Mouse (Mus musculus): Measurements from ENCODE around the gene Lexm. TPM values are rescaled to one million over a fixed set of nuclear protein-coding genes. Genes with fewer than 3 reads are reported as not detected.

The Lexm gene
- not detected in 2 replicates for polyA plus RNA-seq (2014; fragmentation: Nextera tagmentation; extraction: Ambion mirVana)

DNA sequence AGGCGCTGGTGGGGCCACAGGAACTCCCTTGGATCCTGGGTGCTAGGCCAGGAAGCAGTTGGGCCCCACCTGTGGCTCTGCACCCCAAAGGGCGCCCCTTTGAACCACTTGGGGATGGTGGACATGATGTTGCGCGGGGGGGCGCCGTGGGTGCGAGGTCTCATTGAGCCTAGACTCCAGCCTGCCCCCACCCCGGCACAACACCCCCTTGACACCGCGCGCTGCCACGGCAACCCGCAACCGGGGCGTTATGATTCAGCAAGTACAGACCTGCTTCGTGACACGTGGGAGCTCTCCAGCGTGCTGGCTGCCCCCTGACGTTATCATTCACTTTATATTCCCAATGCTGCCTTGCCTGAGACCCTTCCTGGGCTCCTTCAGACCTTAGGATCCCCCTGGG, at the start of gene Lexm:
Gene Lexm (minus strand): TSS at position 186 of the 400 bp plus-strand sequence.
- WGBS = 1% methylated on average over 19 of the region's 19 CpGs

DNA sequence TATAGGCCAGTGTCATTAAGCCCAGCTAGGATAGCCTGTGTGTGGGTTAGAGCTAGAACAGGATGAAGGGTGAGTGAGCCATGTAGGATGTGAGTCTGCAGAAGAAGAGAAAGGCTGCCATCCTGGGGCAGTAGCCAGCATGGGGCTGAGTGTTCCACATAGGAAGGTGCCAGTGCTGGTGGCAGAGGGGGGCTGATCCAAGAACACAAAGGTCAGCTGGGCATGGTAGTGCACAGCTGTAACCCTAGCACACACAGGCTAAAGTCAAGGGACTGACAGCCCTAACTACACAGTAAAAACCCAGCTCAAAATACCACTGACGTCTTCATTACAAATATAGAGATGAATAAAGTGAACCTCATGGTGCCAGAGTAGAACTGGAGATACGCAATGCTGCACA, 49.5 kb upstream of the Lexm start:
- peaks cover 99% of the 10 kb centered on the region for H3K36me3 ChIP-seq (replicated peaks; ENCODE audit: control insufficient read depth, insufficient read depth)
- no peaks in the 10 kb centered on the region for H3K4me1 ChIP-seq (replicated peaks; ENCODE audit: control insufficient read depth, insufficient read depth, low read length)
- no peak overlapping the region for H3K27ac ChIP-seq
- ATAC-seq (ENCODE audit: low FRiP score) (no peak), DNase-seq (ENCODE audit: low spot score) (no peak)
- H3K4me2 ChIP-seq (replicated peaks) = no peak overlapping the region
- 94% methylated on average over 2 of the region's 2 CpGs for WGBS
- no peak overlapping the region for H3K9ac ChIP-seq
- H3K27me3 ChIP-seq (ENCODE audit: control insufficient read depth, insufficient read depth, low read length) = no peaks in the 10 kb centered on the region
- no peaks in the 10 kb centered on the region for H3K9me3 ChIP-seq (ENCODE audit: control insufficient read depth, low read length)
- H3K4me3 ChIP-seq (replicated peaks; ENCODE audit: low read length) = no peak overlapping the region

More for the DNA sequence above, at the start of gene Lexm:
- 0 out of 2 replicates have a peak within 1 kb of the TSS, but pooled peaks have one; percentile 9 for H3K4me3 ChIP-seq (replicated peaks; ENCODE audit: low read length)
- H3K27me3 ChIP-seq (ENCODE audit: control insufficient read depth, insufficient read depth, low read length) = peaks cover 8% of the 10 kb centered on the region
- DNase-seq (ENCODE audit: low spot score) = no peak
- H3K9ac ChIP-seq = no peak within 1 kb of the TSS
- H3K4me2 ChIP-seq (replicated peaks) = peak within 1 kb of the TSS; percentile 49
- no peak within 1 kb of the TSS for H3K27ac ChIP-seq
- no peaks in the 10 kb centered on the region for H3K9me3 ChIP-seq (ENCODE audit: control insufficient read depth, low read length)
- peaks cover 5% of the 10 kb centered on the region; the same call in 1 of the 2 replicates for H3K4me1 ChIP-seq (replicated peaks; ENCODE audit: control insufficient read depth, insufficient read depth, low read length)
- no peak for ATAC-seq (ENCODE audit: low FRiP score)
- no peaks in the 10 kb centered on the region for H3K36me3 ChIP-seq (replicated peaks; ENCODE audit: control insufficient read depth, insufficient read depth)

DNA sequence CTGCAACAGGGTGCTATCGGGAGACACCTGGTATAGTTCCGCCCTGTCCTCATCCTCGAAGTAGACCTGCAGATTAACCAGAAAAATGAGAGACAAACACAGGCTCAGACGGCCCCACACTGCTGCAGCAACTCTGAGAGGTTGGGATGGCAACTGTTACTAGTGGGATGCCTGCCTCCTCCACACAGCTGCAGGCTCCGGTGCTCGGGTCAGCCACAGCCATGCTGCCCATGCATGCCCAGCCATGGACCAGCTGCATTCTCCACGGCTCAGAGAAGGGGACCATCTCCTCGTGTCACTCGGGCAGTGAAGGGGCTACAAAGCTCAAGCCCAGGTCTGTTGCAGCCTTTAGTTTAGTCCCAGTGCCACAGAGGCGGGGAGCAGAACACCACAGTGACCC, 48.6 kb upstream of the Lexm start:
- Histone ChIP-seq H3K4me2 (replicated peaks) (no peak overlapping the region), H3K4me3 (replicated peaks; ENCODE audit: low read length) (no peak overlapping the region), H3K27me3 (ENCODE audit: control insufficient read depth, insufficient read depth, low read length) (no peaks in the 10 kb centered on the region), H3K27ac (no peak overlapping the region), H3K4me1 (replicated peaks; ENCODE audit: control insufficient read depth, insufficient read depth, low read length) (no peaks in the 10 kb centered on the region), H3K36me3 (replicated peaks; ENCODE audit: control insufficient read depth, insufficient read depth) (peaks cover 99% of the 10 kb centered on the region), H3K9me3 (ENCODE audit: control insufficient read depth, low read length) (no peaks in the 10 kb centered on the region), H3K9ac (no peak overlapping the region)
- ATAC-seq (ENCODE audit: low FRiP score) = no peak
- no peak for DNase-seq (ENCODE audit: low spot score)
- 94% methylated on average over 10 of the region's 10 CpGs for WGBS

DNA sequence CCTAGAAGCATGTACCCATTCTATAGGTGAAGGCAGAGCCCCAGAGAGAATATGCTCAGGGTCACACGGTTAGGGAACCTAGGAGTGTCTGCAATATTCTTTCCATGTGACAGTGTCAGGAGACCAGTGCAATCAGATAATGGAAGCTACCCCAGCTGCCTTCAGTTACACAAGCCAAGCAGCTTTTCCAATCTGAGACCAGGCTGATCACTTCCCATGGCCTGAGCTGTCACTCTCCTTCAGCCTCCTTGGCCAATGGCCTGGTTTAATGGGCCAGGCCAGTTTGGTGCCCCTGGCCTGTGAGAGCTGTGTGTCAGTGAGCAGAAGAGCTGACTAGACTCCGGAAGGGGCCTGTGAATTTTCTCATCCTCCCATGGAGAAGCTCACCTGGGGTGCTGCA, 48.2 kb upstream of the Lexm start:
- Histone ChIP-seq H3K4me3 (replicated peaks; ENCODE audit: low read length) (no peak overlapping the region), H3K9ac (no peak overlapping the region), H3K4me1 (replicated peaks; ENCODE audit: control insufficient read depth, insufficient read depth, low read length) (no peaks in the 10 kb centered on the region), H3K9me3 (ENCODE audit: control insufficient read depth, low read length) (no peaks in the 10 kb centered on the region), H3K27ac (no peak overlapping the region), H3K4me2 (replicated peaks) (no peak overlapping the region), H3K27me3 (ENCODE audit: control insufficient read depth, insufficient read depth, low read length) (no peaks in the 10 kb centered on the region), H3K36me3 (replicated peaks; ENCODE audit: control insufficient read depth, insufficient read depth) (peaks cover 99% of the 10 kb centered on the region)
- ATAC-seq (ENCODE audit: low FRiP score) (no peak), DNase-seq (ENCODE audit: low spot score) (no peak)
- 98% methylated on average over 2 of the region's 2 CpGs for WGBS

DNA sequence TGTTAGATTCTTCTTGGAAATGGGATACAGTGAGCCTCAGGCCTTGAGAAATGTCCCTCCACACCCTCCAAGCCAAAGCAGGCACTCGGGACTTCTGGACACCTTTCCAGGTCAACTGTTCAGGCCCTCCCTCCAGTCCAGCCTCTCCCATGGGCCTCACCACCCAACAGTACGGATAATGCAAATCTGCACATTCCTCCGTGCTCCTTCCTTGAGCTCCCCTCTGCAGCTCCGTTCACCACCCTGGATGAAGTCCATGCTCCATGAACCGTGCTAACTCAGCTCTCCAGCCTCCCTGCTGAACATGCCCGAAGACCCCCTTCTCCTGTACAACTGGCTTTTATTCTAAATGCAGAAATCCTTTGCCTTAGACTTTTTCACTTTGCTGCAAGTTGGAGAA, 47.7 kb upstream of the Lexm start:
- Histone ChIP-seq H3K27me3 (ENCODE audit: control insufficient read depth, insufficient read depth, low read length) (no peaks in the 10 kb centered on the region), H3K4me3 (replicated peaks; ENCODE audit: low read length) (no peak overlapping the region), H3K9me3 (ENCODE audit: control insufficient read depth, low read length) (no peaks in the 10 kb centered on the region), H3K27ac (no peak overlapping the region), H3K4me2 (replicated peaks) (no peak overlapping the region), H3K4me1 (replicated peaks; ENCODE audit: control insufficient read depth, insufficient read depth, low read length) (no peaks in the 10 kb centered on the region), H3K36me3 (replicated peaks; ENCODE audit: control insufficient read depth, insufficient read depth) (peaks cover 99% of the 10 kb centered on the region), H3K9ac (no peak overlapping the region)
- DNase-seq (ENCODE audit: low spot score) (no peak), ATAC-seq (ENCODE audit: low FRiP score) (no peak)
- WGBS = 91% methylated on average over 6 of the region's 6 CpGs

DNA sequence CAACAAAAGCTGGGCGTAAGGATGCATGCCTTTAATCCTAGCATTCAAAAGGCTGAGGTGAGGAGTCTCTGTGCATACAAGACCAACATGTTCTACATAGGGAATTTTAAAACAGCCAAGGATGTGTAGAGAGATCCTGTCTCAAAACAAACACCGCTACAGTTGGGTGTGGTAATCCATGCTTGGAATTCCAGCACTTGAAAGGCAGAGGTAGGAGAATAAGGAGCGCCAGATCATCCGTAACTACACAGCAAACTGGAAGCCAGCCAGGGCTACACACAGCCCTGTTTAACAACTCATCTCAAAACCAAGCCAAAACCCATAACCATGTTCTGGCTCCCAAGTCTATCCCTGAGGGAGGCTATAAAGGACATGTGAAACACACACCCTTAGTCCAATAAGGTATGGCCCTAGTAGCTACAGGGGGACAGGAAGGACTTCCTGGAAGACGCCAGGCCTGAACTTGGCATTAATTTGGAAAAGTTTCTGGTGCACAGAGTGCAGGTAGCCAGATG, 47.0 kb upstream of the Lexm start:
- Histone ChIP-seq H3K4me1 (replicated peaks; ENCODE audit: control insufficient read depth, insufficient read depth, low read length) (no peaks in the 10 kb centered on the region), H3K9me3 (ENCODE audit: control insufficient read depth, low read length) (no peaks in the 10 kb centered on the region), H3K36me3 (replicated peaks; ENCODE audit: control insufficient read depth, insufficient read depth) (peaks cover 99% of the 10 kb centered on the region), H3K27me3 (ENCODE audit: control insufficient read depth, insufficient read depth, low read length) (no peaks in the 10 kb centered on the region), H3K27ac (no peak overlapping the region), H3K4me2 (replicated peaks) (no peak overlapping the region), H3K4me3 (replicated peaks; ENCODE audit: low read length) (no peak overlapping the region), H3K9ac (no peak overlapping the region)
- DNase-seq (ENCODE audit: low spot score) (no peak), ATAC-seq (ENCODE audit: low FRiP score) (no peak)
- WGBS = 95% methylated on average over 5 of the region's 5 CpGs

DNA sequence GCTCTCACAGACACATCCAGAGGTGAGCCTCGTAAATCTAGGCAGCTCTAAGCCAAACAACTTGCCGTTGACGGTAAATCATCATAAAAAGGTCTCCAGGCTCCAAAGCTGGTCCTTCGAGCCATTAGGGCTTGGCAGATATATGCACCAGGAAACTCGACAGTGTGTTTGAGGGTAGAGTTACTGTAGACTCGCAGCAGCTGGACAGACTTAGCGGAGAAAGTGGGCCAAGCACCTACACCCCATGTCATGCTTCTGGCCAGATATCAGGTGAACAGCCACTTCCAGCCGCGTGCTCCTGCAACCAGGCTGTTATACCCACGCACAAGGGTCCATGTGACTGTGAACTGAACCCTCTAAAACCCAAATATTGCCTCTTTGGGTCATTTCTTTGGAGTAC, 38.6 kb upstream of the Lexm start:
- Histone ChIP-seq H3K36me3 (replicated peaks; ENCODE audit: control insufficient read depth, insufficient read depth) (peaks cover 58% of the 10 kb centered on the region), H3K27me3 (ENCODE audit: control insufficient read depth, insufficient read depth, low read length) (no peaks in the 10 kb centered on the region), H3K4me3 (replicated peaks; ENCODE audit: low read length) (no peak overlapping the region), H3K9me3 (ENCODE audit: control insufficient read depth, low read length) (no peaks in the 10 kb centered on the region), H3K4me1 (replicated peaks; ENCODE audit: control insufficient read depth, insufficient read depth, low read length) (peaks cover 6% of the 10 kb centered on the region; the same call in 1 of the 2 replicates), H3K4me2 (replicated peaks) (no peak overlapping the region), H3K27ac (no peak overlapping the region), H3K9ac (no peak overlapping the region)
- 92% methylated on average over 10 of the region's 10 CpGs for WGBS
- no peak for ATAC-seq (ENCODE audit: low FRiP score)
- DNase-seq (ENCODE audit: low spot score) = no peak

DNA sequence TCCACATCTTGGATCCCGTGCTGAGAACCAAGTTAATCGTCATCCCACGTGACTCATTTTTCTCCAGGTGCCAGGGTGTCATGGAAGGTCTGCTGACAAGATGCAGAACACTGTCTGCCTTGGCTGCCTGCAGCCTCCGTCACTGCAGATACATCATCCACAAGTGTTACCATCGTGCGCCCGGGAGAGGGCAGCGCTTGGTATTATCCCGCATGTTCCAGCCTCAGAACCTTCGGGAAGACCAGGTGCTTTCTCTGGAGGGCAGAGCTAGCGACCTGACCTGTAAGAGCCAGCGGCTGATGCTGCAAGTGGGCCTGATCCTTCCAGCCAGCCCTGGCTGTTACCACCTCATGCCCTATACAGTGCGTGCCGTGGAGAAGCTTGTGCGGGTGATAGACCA, 36.0 kb upstream of the Lexm start:
- Histone ChIP-seq H3K27me3 (ENCODE audit: control insufficient read depth, insufficient read depth, low read length) (no peaks in the 10 kb centered on the region), H3K4me2 (replicated peaks) (no peak overlapping the region), H3K9me3 (ENCODE audit: control insufficient read depth, low read length) (no peaks in the 10 kb centered on the region), H3K9ac (no peak overlapping the region), H3K27ac (no peak overlapping the region), H3K4me3 (replicated peaks; ENCODE audit: low read length) (no peak overlapping the region), H3K36me3 (replicated peaks; ENCODE audit: control insufficient read depth, insufficient read depth) (peaks cover 39% of the 10 kb centered on the region), H3K4me1 (replicated peaks; ENCODE audit: control insufficient read depth, insufficient read depth, low read length) (peaks cover 6% of the 10 kb centered on the region)
- ATAC-seq (ENCODE audit: low FRiP score) (no peak), DNase-seq (ENCODE audit: low spot score) (no peak)
- 96% methylated on average over 15 of the region's 15 CpGs for WGBS

DNA sequence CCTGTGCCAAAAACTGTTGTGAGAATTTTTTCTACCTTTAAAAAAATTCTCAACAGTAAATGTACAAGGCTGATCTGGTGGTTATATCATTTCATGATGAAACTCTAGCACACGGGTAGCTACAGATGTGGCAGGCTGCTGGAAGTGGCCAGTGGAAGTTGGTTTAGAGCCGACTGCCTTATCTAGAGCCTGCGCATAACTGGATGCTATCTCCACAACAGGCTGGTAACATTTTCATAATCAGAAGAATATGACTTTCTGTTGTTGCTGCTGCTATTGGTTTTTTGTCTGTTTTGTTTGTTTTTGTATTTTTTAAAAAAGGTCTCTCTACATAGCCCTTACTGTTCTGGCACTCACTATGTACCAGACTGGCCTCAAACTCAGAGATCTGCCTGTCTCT, 35.5 kb upstream of the Lexm start:
- Histone ChIP-seq H3K27me3 (ENCODE audit: control insufficient read depth, insufficient read depth, low read length) (no peaks in the 10 kb centered on the region), H3K9ac (no peak overlapping the region), H3K9me3 (ENCODE audit: control insufficient read depth, low read length) (no peaks in the 10 kb centered on the region), H3K36me3 (replicated peaks; ENCODE audit: control insufficient read depth, insufficient read depth) (peaks cover 34% of the 10 kb centered on the region), H3K4me1 (replicated peaks; ENCODE audit: control insufficient read depth, insufficient read depth, low read length) (peaks cover 6% of the 10 kb centered on the region), H3K27ac (no peak overlapping the region), H3K4me2 (replicated peaks) (no peak overlapping the region), H3K4me3 (replicated peaks; ENCODE audit: low read length) (no peak overlapping the region)
- WGBS = 97% methylated on average over 3 of the region's 3 CpGs
- DNase-seq (ENCODE audit: low spot score) (no peak), ATAC-seq (ENCODE audit: low FRiP score) (no peak)
